Comparison of ENCODE assay signal across 22 mouse cellular contexts in genomic region chr3:122859829-122860228, GRCm38 (mm10). TPM values are rescaled to one million over a fixed set of nuclear protein-coding genes. Genes with fewer than 3 reads are reported as not detected.
DNase-seq lines count a peak whose midpoint lies in the region; ATAC-seq and TF ChIP-seq lines count a peak whose summit lies in the region.
"Had no signal": no experiment of that assay in that cellular context is flagged by ENCODE, and none has a peak within 500 bp of the region (broad histone marks: within the 10 kb centered on the region; RNA-seq: fewer than 3 reads in every experiment).

No protein-coding gene starts in this region.

- H3K27ac ChIP-seq in intestine, postnatal 0 days (ENCODE audit: low read depth, low read length) = no peak overlapping the region
- no peak overlapping the region for H3K27ac ChIP-seq in intestine, embryonic 16.5 days (ENCODE audit: low read length)
- H3K27ac ChIP-seq in midbrain, embryonic 14.5 days (replicated peaks; ENCODE audit: low read depth, low read length) = no peak overlapping the region
- H3K27ac ChIP-seq in midbrain, embryonic 15.5 days = no peak overlapping the region
- H3K27ac ChIP-seq: embryonic facial prominence, embryonic 13.5 days; forebrain, embryonic 10.5 days; heart, embryonic 13.5 days; neural tube, embryonic 13.5 days had no signal

- no peaks in the 10 kb centered on the region for H3K4me1 ChIP-seq in intestine, postnatal 0 days (replicated peaks; ENCODE audit: control insufficient read depth, insufficient read depth, low read length)
- H3K4me1 ChIP-seq in intestine, embryonic 16.5 days (ENCODE audit: control insufficient read depth, insufficient read depth, low read length) = no peaks in the 10 kb centered on the region; the same call in 1 of the 2 replicates
- H3K4me1 ChIP-seq in midbrain, embryonic 14.5 days (ENCODE audit: control insufficient read depth, insufficient read depth, low read length) = no peaks in the 10 kb centered on the region
- H3K4me1 ChIP-seq in midbrain, embryonic 15.5 days = no peaks in the 10 kb centered on the region
- H3K4me1 ChIP-seq: neural tube, embryonic 13.5 days had no signal

- no peak overlapping the region for H3K4me2 ChIP-seq in intestine, postnatal 0 days (replicated peaks; ENCODE audit: low read depth)
- H3K4me2 ChIP-seq in intestine, embryonic 16.5 days (ENCODE audit: low read depth, low read length) = no peak overlapping the region
- H3K4me2 ChIP-seq in midbrain, embryonic 14.5 days (ENCODE audit: low read length) = no peak overlapping the region
- H3K4me2 ChIP-seq in midbrain, embryonic 15.5 days = no peak overlapping the region
- H3K4me2 ChIP-seq: embryonic facial prominence, embryonic 13.5 days; heart, embryonic 13.5 days; neural tube, embryonic 13.5 days had no signal

- no peak overlapping the region for H3K4me3 ChIP-seq in intestine, postnatal 0 days (ENCODE audit: low read depth, low read length)
- no peak overlapping the region for H3K4me3 ChIP-seq in intestine, embryonic 16.5 days (ENCODE audit: low read length)
- H3K4me3 ChIP-seq in midbrain, embryonic 14.5 days (replicated peaks; ENCODE audit: low read depth, low read length) = no peak overlapping the region
- H3K4me3 ChIP-seq in midbrain, embryonic 15.5 days = no peak overlapping the region
- H3K4me3 ChIP-seq: embryonic facial prominence, embryonic 13.5 days; forebrain, embryonic 10.5 days; heart, embryonic 13.5 days; neural tube, embryonic 13.5 days had no signal

- TF ChIP-seq CTCF in intestine, postnatal 0 days (IDR thresholded peaks at IDR 0.05; ENCODE audit: low read depth) = peak; percentile 46

- H3K9ac ChIP-seq in intestine, postnatal 0 days (ENCODE audit: low read depth, low read length) = no peak overlapping the region
- no peak overlapping the region for H3K9ac ChIP-seq in intestine, embryonic 16.5 days (ENCODE audit: low read depth, low read length)
- H3K9ac ChIP-seq in midbrain, embryonic 14.5 days (replicated peaks; ENCODE audit: low read length) = no peak overlapping the region
- H3K9ac ChIP-seq in midbrain, embryonic 15.5 days = no peak overlapping the region
- H3K9ac ChIP-seq: embryonic facial prominence, embryonic 13.5 days; heart, embryonic 13.5 days; neural tube, embryonic 13.5 days had no signal

- H3K36me3 ChIP-seq in intestine, postnatal 0 days (ENCODE audit: control insufficient read depth, insufficient read depth) = peaks cover 7% of the 10 kb centered on the region; the same call in 1 of the 2 replicates
- H3K36me3 ChIP-seq in intestine, embryonic 16.5 days (ENCODE audit: control insufficient read depth, insufficient read depth, low read length) = no peaks in the 10 kb centered on the region
- H3K36me3 ChIP-seq in midbrain, embryonic 14.5 days (ENCODE audit: control insufficient read depth, insufficient read depth, low read length) = no peaks in the 10 kb centered on the region
- no peaks in the 10 kb centered on the region for H3K36me3 ChIP-seq in midbrain, embryonic 15.5 days (replicated peaks)
- H3K36me3 ChIP-seq: heart, embryonic 13.5 days; neural tube, embryonic 13.5 days had no signal

- ATAC-seq in intestine, postnatal 0 days = no peak
- no peak for ATAC-seq in intestine, embryonic 16.5 days
- ATAC-seq in midbrain, embryonic 14.5 days (ENCODE audit: low FRiP score, low TSS enrichment) = no peak
- ATAC-seq in midbrain, embryonic 15.5 days (replicated peaks) = no peak
- ATAC-seq: CD4-positive, CD25-positive, alpha-beta regulatory T cell, adult 4 months had no signal

- 62% methylated on average over 2 of the region's 2 CpGs for WGBS in intestine, postnatal 0 days
- 61% methylated on average over 2 of the region's 2 CpGs for WGBS in intestine, embryonic 16.5 days
- WGBS in midbrain, embryonic 14.5 days = 88% methylated on average over 2 of the region's 2 CpGs
- 76% methylated on average over 2 of the region's 2 CpGs for WGBS in midbrain, embryonic 15.5 days

- H3K27me3 ChIP-seq in intestine, postnatal 0 days (replicated peaks; ENCODE audit: control insufficient read depth, insufficient read depth, low read length) = no peaks in the 10 kb centered on the region
- H3K27me3 ChIP-seq in intestine, embryonic 16.5 days (replicated peaks; ENCODE audit: control insufficient read depth, insufficient read depth, low read length) = no peaks in the 10 kb centered on the region
- H3K27me3 ChIP-seq in midbrain, embryonic 14.5 days (ENCODE audit: control insufficient read depth, insufficient read depth, low read length) = no peaks in the 10 kb centered on the region
- H3K27me3 ChIP-seq in midbrain, embryonic 15.5 days (replicated peaks) = no peaks in the 10 kb centered on the region
- H3K27me3 ChIP-seq: embryonic facial prominence, embryonic 13.5 days; heart, embryonic 13.5 days; neural tube, embryonic 13.5 days had no signal

- peak; percentile 36 for DNase-seq in midbrain, embryonic 14.5 days
- DNase-seq in brain, adult 2 months (ENCODE audit: low read depth, low spot score) = peak; percentile 20
- no peak for DNase-seq in testis, postnatal 10 days (ENCODE audit: low spot score)
- DNase-seq in retina, postnatal 1 day = no peak
- DNase-seq: adrenal gland, postnatal 14 days; cerebellum, adult 2 months; heart, postnatal 4 days; kidney, adult 8-10 months; kidney, postnatal 4 days; liver; lung, postnatal 10 days; thymus, adult 18-20 months had no signal

- no peaks in the 10 kb centered on the region for H3K9me3 ChIP-seq in intestine, postnatal 0 days (ENCODE audit: control insufficient read depth)
- no peaks in the 10 kb centered on the region for H3K9me3 ChIP-seq in intestine, embryonic 16.5 days (ENCODE audit: control insufficient read depth, low read length)
- no peaks in the 10 kb centered on the region for H3K9me3 ChIP-seq in midbrain, embryonic 14.5 days (ENCODE audit: control insufficient read depth, low read length)
- H3K9me3 ChIP-seq in midbrain, embryonic 15.5 days = no peaks in the 10 kb centered on the region
- H3K9me3 ChIP-seq: embryonic facial prominence, embryonic 13.5 days; forebrain, embryonic 10.5 days; heart, embryonic 13.5 days; neural tube, embryonic 13.5 days had no signal

RNA-seq across cellular contexts. Expression of gene Fabp2, which starts 35.0 kb away (rescaled TPM):
- polyA plus RNA-seq in intestine, postnatal 0 days (2015; fragmentation: Nextera tagmentation; extraction: Ambion mirVana) = 14,903 and 15,973 TPM in 2 replicates
- polyA plus RNA-seq in intestine, embryonic 16.5 days (2015; fragmentation: Nextera tagmentation; extraction: Ambion mirVana) = 1,335 and 2,162 TPM in 2 replicates
- not detected in 2 replicates for polyA plus RNA-seq in midbrain, embryonic 14.5 days (2014; fragmentation: Nextera tagmentation; extraction: Ambion mirVana)
- 0.76 TPM in 1 of 2 replicates, not detected in the other for polyA plus RNA-seq in midbrain, embryonic 15.5 days (2015; fragmentation: Nextera tagmentation; extraction: Ambion mirVana)
- polyA plus RNA-seq: CD4-positive, CD25-positive, alpha-beta regulatory T cell, adult 4 months; cerebellum, adult 2 months; cortical plate, adult 2 months; embryonic facial prominence, embryonic 13.5 days; forebrain, embryonic 10.5 days; heart, embryonic 13.5 days; neural tube, embryonic 13.5 days had no signal

RNA-seq across cellular contexts. Expression of gene Gm10959, which starts 59.3 kb away (rescaled TPM):
- not detected in 2 replicates for polyA plus RNA-seq in intestine, postnatal 0 days (2015; fragmentation: Nextera tagmentation; extraction: Ambion mirVana)
- polyA plus RNA-seq in intestine, embryonic 16.5 days (2015; fragmentation: Nextera tagmentation; extraction: Ambion mirVana) = not detected in 2 replicates
- polyA plus RNA-seq in midbrain, embryonic 14.5 days (2014; fragmentation: Nextera tagmentation; extraction: Ambion mirVana) = not detected in 2 replicates
- polyA plus RNA-seq in midbrain, embryonic 15.5 days (2015; fragmentation: Nextera tagmentation; extraction: Ambion mirVana) = not detected in 2 replicates
- polyA plus RNA-seq: CD4-positive, CD25-positive, alpha-beta regulatory T cell, adult 4 months; cerebellum, adult 2 months; cortical plate, adult 2 months; embryonic facial prominence, embryonic 13.5 days; forebrain, embryonic 10.5 days; heart, embryonic 13.5 days; neural tube, embryonic 13.5 days; urinary bladder, adult 2 months had no signal

Comparison
In these comparisons a context has a peak if more than half of its experiments do, and no peak if none do; other contexts are left out.
1. DNase-seq: peak in midbrain, embryonic 14.5 days (single experiment) and brain, adult 2 months (single experiment); none in testis, postnatal 10 days (single experiment) and retina, postnatal 1 day (single experiment).
2. RNA of gene Fabp2, which starts 35.0 kb away (polyA plus RNA-seq): 14,903 to 15,973 TPM in intestine, postnatal 0 days and 1,335 to 2,162 TPM in intestine, embryonic 16.5 days; 0.76 TPM in midbrain, embryonic 15.5 days and not detected in midbrain, embryonic 14.5 days; every median in the first group is over 100 times any median in the second.